Mouse (Mus musculus): Measurements from ENCODE around the gene Chac2. TPM values are rescaled to one million over a fixed set of nuclear protein-coding genes. Genes with fewer than 3 reads are reported as not detected.
"Not testable (repeated sequence)": the region's sequence is repeated elsewhere in the genome, so short reads cannot be mapped to it uniquely, and the experiment has no call there.

Gene Chac2
- total RNA-seq (2022), result 10 to 100 TPM in 3 of 4 experiments, 1 to 10 TPM in 1; 8.8 to 13.6 (median 12.7) TPM

GRCm38 (mm10) chr11:30985877-30986624 is at the start of gene Chac2:
Gene Chac2 (minus strand): TSS chr11:30986350.
- peak; percentile 82 for DNase-seq

DNA sequence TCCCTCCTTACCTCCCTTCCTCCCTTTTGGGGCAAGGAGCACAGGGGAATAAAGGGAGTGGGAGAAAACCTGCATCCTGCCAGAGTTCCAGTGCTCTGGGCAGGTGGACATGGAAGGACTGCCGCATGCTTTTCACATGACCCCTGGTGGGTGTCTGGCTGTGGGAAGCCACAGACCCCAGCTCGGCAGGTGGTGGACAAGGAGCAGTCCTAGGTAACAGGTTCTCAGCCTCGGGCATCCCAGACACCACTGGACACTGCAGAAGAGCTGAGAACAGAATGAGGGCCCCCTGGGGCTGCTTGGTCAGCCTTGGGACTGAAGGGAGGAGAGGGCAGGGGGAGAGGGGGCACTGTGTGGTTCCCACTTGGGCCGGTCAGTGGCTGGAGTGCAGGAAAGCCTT is 48.8 kb upstream of the Chac2 start:
- DNase-seq, result no peak

DNA sequence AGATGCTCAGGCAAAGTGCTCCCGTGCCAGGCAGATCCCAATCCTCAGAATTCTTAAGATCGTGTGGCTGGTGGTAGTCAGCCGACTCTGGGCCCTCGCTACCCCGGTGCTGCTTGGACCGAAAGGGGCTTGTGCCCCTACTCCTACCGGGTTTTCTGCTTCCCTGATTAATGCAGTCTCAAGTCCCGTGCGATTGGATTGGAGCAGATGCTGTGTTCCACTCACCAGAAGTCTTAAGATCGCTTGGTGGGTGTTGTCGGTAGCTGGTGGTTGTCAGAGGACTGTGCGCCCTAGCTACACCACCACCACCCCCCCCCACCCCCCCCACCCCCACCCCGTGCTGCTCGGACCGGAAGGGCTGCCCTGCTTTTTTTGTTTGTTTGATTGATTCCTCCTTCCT is 31.3 kb upstream of the Chac2 start:
- DNase-seq, result not testable (repeated sequence)

DNA sequence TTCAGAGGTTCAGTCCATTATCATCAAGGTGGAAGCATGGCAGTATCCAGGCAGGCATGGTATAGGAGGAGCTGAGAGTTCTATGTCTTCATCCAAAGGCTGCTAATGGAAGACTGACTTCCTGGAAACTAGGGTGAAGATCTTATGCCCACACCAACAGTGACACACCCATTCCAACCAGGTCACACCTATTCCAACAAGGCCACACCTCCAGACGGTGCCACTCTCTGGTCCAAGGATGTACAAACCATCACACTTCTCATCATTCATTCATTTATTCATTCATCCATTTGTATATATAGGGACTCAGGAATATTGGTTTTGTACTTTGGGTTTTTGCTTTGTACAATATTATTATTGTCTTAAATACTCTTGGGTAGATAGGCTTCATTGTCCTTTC is 23.5 kb upstream of the Chac2 start:
- not testable (repeated sequence) for DNase-seq

DNA sequence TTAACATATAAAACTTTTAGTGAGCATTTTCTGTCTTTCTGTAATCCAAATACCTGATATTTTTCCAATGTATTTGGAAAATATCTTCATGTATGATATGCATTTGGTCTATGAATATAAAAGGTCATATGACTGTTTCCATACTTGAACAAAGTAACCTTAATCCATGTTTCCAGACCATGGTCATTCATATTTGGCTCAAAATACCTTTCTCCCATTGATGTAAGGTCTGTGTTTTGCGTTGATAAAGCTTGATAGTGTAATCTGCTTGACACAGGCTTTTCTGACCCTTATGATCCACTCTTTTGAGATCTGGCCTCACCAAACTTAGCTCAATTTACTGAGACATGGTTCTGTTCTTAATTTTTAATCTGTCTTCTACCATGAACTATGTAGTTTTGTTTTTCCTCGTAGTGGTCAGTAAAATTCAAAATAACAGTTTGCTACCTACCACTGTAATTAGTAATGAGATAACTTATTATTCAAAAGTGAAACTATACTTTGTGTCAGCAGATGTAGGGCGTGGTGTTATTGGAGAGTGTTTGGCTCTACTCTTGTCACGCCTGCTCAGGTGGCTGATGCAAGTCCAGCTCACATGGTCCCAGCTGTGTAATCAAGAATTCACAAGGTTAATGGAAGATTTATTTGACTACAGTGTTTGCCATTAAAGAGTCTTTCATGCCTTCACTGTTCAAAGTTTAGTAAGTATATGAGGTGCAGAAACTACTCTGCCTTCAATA is 15.2 kb upstream of the Chac2 start:
- no peak for DNase-seq

GRCm38 (mm10) chr11:31000028-31000427 is 13.9 kb upstream of the Chac2 start:
- no peak for DNase-seq

- no peak for DNase-seq
These were observed 12.6 kb upstream of the Chac2 start for GRCm38 (mm10) chr11:30998704-30999103.

DNA sequence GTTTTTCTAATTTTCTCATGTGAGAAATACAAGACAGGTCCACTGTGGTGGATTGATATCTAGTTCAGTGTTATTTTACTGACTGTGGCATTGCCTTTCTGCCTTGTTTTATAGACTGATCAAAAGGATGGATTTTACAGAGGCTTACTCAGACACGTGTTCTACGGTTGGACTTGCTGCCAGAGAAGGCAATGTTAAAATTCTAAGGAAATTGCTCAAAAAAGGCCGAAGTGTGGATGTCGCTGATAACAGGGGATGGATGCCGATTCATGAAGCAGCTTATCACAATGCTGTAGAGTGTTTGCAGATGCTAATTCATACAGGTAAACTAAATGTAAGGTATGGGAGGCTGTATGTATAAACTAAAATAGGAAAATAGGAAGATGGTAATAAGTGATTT is 12.0 kb upstream of the Chac2 start:
- no peak for DNase-seq

DNA sequence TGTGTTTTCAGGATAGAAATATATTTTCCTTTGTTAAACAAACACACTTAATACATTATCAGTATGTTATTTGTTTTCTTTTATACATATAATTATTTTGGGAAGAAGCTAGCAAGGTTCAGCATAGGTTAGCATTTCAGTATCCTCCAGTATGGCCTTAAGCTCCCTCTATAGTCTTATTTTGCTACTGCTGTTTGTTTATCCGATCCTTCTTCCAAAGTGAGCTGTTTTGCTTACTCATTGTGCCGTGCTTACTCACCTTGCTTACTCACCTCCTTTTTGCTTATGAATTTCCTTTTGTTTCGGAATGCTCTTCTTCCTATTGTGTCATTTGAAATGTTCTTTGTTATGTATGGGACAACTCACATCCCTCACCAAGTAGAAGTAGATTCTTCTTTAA is 10.5 kb upstream of the Chac2 start:
- no peak for DNase-seq

DNA sequence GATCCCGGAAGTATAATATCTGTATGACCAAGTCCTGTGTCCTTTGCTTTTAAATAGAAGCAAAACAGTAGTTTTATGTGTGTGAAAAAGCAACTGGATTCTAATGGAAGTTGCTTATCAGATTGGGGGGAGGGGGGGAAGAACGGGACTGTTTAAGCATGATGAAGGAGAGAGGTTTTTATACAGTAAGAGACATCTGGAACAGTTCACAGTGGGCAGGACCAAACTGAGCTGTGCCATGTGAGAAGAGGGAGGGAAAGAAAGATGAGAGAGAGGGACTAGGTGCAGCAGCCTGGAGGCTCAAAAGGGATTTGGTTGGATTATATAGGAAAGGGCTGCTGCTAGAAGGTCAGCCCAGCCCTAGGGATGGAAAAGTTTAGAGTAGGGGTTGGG is 471 bp upstream of the Chac2 start:
- DNase-seq, result no peak

DNA sequence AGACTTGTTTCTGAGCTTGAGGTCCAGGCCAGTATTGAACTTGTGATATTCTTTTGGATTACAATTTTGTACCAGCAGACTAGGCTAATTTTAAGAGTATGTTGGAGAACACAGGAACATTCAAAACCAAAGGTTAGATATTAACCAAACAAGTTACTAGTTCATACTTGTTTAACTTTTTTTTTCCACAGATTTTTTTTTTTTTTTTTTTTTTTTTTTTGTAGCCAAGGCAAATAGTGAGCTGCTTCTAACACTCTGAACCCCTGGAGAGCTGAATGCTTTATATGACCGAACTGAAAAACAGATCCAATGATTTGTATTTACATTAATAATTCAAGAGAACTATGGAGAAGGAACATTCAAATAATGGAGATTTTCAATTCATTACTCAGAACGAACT is 913 bp downstream of the Chac2 start:
- no peak for DNase-seq

DNA sequence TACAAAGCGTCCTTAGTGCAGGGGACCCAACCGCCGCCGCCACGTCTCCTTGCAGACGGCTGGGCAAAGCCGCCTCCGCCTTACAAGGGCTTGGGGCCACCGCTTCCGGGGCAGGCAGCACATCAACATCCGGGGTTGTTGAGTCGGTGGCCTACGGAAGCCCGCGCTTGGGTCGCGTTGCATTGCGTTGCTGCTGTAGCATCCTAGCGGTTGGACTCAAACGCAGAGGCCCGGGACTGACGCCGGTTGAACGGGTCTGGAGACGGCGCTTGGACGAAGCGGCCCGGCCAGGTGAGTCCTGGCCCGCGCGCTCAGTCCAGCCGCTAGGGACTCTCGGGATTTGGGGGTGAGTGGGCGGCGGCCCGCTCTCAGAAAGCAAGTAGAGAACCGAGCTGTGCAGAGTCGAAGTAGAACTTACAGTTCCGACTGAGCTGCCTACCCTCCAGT is 31.8 kb downstream of the Chac2 start, which contains the start of gene Erlec1:
TSS of gene Erlec1 (minus strand) at position 57 of the 447 bp plus-strand sequence.
- DNase-seq, result peak; percentile 80

GRCm38 (mm10) chr11:30953469-30954154 is 32.5 kb downstream of the Chac2 start:
- DNase-seq, result peak; percentile 33

DNA sequence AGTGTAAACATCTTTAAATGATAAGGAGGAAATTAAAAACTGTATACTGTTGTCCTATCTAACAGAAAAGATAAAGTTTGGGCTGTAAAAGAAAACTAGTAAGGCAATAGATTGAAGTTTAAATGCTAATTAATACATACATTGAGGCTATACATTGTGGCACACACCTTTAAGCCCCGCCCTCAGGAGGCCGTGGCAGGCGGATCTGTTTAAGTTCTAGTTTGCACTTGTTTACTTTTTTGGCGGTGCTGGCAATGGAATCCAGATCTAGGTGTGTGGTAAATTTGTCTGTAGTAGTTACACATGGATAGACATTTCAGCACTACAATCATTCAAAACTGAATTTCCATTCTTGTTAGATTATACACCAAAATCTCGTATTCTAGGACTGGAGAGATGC is 33.3 kb downstream of the Chac2 start:
- DNase-seq, result no peak

DNA sequence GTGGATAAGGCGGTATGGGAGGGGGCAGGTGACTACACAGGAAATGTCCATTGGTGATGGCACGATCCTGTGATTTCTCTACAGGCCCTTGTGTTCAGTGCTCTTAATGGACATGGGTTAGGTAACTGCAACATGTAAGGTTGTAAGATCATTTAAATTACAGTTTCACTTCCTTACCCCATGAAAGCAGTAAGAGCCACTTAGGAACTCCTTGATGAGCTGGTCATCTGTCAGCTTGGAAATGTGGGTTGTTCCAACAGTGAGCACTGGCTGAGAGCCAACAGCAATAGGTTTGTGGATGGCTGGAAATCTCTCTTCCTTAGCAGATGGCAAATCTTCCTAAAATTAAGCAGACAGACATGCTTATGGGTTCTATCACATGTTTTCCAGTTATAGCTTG is 42.6 kb downstream of the Chac2 start:
- no peak for DNase-seq

GRCm38 (mm10) chr11:30928498-30928897 is 57.7 kb downstream of the Chac2 start:
- DNase-seq, result no peak

- no peak for DNase-seq
These were observed 58.1 kb downstream of the Chac2 start for GRCm38 (mm10) chr11:30928079-30928478.

Other genes starting within 250 kb of the Chac2 start
- 10 to 100 TPM; 61.4 to 65.9 (median 63.5) TPM for gene Psme4, start 214.6 kb downstream of the Chac2 start, total RNA-seq (2022)
- 1 to 10 TPM; 1.5 to 3.3 (median 2.3) TPM for gene Gpr75, start 101.0 kb downstream of the Chac2 start, total RNA-seq (2022)
- 10 to 100 TPM; 16.8 to 20.2 (median 18.4) TPM for gene Asb3, start 100.9 kb downstream of the Chac2 start, total RNA-seq (2022)
- gene Erlec1, start 32.0 kb downstream of the Chac2 start, total RNA-seq (2022), result 10 to 100 TPM; 79.4 to 90.7 (median 82.3) TPM
- gene Gm17332, start 196.1 kb upstream of the Chac2 start, total RNA-seq (2022), result not detected

Data from adrenal gland, adult 8-10 months (tissue).